Mouse (Mus musculus) kidney, embryonic 14.5 days (tissue): ENCODE data around the gene Ptprh. TPM values are rescaled to one million over a fixed set of nuclear protein-coding genes. Genes with fewer than 3 reads are reported as not detected.
A peak's percentile ranks its signal among the peaks of the same experiment; 100 is the strongest.
"Not testable (repeated sequence)": the region's sequence is repeated elsewhere in the genome, so short reads cannot be mapped to it uniquely, and the experiment has no call there.

Source experiments
- ATAC-seq: fragments of 200-750 bp; cut with Nextera tagmentation; 2 replicates; pipeline ENCODE4 v1.8.0; 2017; ENCODE audit warnings: moderate number of reproducible peaks, mild to moderate bottlenecking, moderate TSS enrichment, moderate library complexity; ENCODE audit not compliant: low FRiP score, low TSS enrichment
- H3K27ac ChIP-seq: fragments of 300-500 bp; sonication (generic); 2 replicates; pipeline ENCODE4 v1.5.1; 2014; ENCODE audit warnings: low read depth, mild to moderate bottlenecking, low read length, moderate library complexity, mixed read lengths
- H3K27me3 ChIP-seq: fragments of 300-500 bp; sonication (generic); 2 replicates; pipeline ENCODE4 v1.6.1; 2014; ENCODE audit warnings: mild to moderate bottlenecking, low read length; ENCODE audit not compliant: control insufficient read depth, insufficient read depth
- H3K36me3 ChIP-seq: fragments of 300-500 bp; sonication (generic); 2 replicates; pipeline ENCODE4 v1.6.1; 2014; ENCODE audit warnings: low read length, mixed read lengths; ENCODE audit not compliant: control insufficient read depth, insufficient read depth
- H3K4me1 ChIP-seq: fragments of 300-500 bp; sonication (generic); 2 replicates; pipeline ENCODE4 v1.6.1; 2014; ENCODE audit warnings: low read length, mixed read lengths; ENCODE audit not compliant: control insufficient read depth, insufficient read depth
- H3K4me2 ChIP-seq: fragments of 300-500 bp; sonication (generic); replicated peaks from 2 replicates; pipeline ENCODE4 v1.6.1; 2014; ENCODE audit warnings: low read depth, mild to moderate bottlenecking, low read length
- H3K4me3 ChIP-seq: fragments of 300-500 bp; sonication (generic); 2 replicates; pipeline ENCODE4 v1.5.1; 2014; ENCODE audit warnings: mild to moderate bottlenecking, low read length
- H3K9ac ChIP-seq: fragments of 300-500 bp; sonication (generic); 2 replicates; pipeline ENCODE4 v1.6.1; 2014; ENCODE audit warnings: low read depth, mild to moderate bottlenecking, low read length, moderate library complexity
- H3K9me3 ChIP-seq: fragments of 300-500 bp; sonication (generic); 2 replicates; pipeline ENCODE4 v1.6.1; 2016; ENCODE audit warnings: low read length; ENCODE audit not compliant: control insufficient read depth
- WGBS: fragments of 180-500 bp; shearing (Covaris S2); extraction: QIAGEN DNeasy Blood & Tissue Kit; methylation state at CpG from one replicate; pipeline ENCODE4 v1.1.7; 2014; 5-methylcytosine and 5-hydroxymethylcytosine counted together
- polyA plus RNA-seq: library from polyadenylated mRNA; unstranded; fragments of >200 nt; fragmentation: Nextera tagmentation; extraction: Ambion mirVana; gene quantifications from 2 replicates; pipeline ENCODE4 v1.2.1, GENCODE M21; 2014

Ptprh gene
- polyA plus RNA-seq, 1 experiment from 2014 or later, result 0.09 TPM

DNA sequence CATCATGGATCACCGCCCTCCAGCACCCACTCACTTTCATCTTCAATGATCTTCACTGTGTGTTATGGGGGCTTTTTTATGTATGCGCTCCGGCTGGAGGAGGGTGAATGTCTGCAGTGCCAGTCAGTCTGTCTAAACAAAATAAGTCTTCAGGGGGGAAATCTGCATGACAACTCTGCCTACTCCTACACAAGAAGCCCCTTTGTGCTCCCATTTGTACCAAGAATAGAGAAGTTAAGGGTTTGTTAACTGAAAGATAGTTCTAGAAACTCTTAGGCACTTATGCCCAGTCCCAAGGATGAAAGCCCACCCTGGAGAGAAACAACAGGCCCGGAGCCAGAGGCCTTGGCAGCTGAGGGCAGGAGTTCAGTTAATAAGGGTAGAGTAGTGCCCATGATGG lies 67.5 kb downstream of the Ptprh start:
- H3K4me2 ChIP-seq, result no peak overlapping the region
- H3K27me3 ChIP-seq, result no peaks in the 10 kb centered on the region
- 84% methylated on average over 4 of the region's 4 CpGs for WGBS
- H3K9me3 ChIP-seq, result no peaks in the 10 kb centered on the region
- no peak for ATAC-seq
- no peak overlapping the region for H3K9ac ChIP-seq
- no peak overlapping the region for H3K4me3 ChIP-seq
- H3K27ac ChIP-seq, result no peak overlapping the region
- H3K4me1 ChIP-seq, result no peaks in the 10 kb centered on the region
- no peaks in the 10 kb centered on the region for H3K36me3 ChIP-seq

DNA sequence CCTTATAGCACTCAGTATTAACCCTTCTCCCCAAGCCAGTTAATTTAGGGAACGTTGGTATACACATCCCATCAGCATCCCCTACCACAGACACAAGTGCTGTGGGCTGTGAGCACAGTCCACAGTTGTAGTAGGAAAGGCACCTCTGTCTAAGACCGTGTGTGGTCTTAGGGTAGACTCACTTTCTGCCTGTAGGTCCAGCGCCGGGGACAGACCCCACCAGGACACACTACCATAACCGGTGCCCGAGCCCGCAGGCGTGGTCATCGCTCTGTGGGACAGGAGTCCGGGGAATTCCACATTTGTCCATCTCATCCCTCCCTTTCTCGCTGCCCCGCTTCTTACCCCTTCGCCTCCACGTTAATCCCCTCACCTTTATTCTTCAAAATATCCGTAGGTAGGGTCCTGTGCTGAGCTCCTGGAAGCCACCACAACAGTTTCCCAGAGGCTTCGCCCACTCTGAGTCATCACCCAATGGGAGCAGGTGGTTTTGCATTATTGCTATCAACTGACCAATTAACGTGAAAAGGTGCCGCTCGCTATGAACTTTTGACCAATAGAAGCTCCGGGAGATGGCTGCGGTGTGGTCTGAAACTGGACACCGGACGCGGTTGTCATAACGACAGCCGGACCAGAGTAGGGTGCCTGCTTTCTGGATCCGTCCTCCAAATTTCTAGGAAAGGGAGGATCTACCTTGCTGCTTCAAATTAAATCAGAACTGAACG lies 71.7 kb downstream of the Ptprh start, which contains the start of gene Dnaaf3:
Dnaaf3 (minus strand) TSS at position 449 of the 725 bp plus-strand sequence.
- peak within 1 kb of the TSS; percentile 31; the same call in 1 of the 2 replicates for H3K9ac ChIP-seq
- H3K4me1 ChIP-seq, result no peaks in the 10 kb centered on the region

GRCm38 (mm10) chr7:4530166-4530565 lies 73.7 kb downstream of the Ptprh start:
- H3K9ac ChIP-seq, H3K4me1 ChIP-seq, H3K4me3 ChIP-seq, ATAC-seq, H3K27ac ChIP-seq, H3K9me3 ChIP-seq, H3K4me2 ChIP-seq, H3K36me3 ChIP-seq, H3K27me3 ChIP-seq: not testable (repeated sequence)
- 44% methylated on average over 8 of the region's 8 CpGs for WGBS

More for the DNA sequence above, 71.7 kb downstream of the Ptprh start, which contains the start of gene Dnaaf3:
- Histone ChIP-seq H3K36me3 (no peaks in the 10 kb centered on the region), H3K27me3 (no peaks in the 10 kb centered on the region), H3K27ac (no peak within 1 kb of the TSS), H3K4me3 (peak within 1 kb of the TSS; percentile 42), H3K9me3 (no peaks in the 10 kb centered on the region), H3K4me2 (peak within 1 kb of the TSS; percentile 72)
- peak; percentile 96 for ATAC-seq
- WGBS, result 2% methylated on average over 28 of the region's 28 CpGs

DNA sequence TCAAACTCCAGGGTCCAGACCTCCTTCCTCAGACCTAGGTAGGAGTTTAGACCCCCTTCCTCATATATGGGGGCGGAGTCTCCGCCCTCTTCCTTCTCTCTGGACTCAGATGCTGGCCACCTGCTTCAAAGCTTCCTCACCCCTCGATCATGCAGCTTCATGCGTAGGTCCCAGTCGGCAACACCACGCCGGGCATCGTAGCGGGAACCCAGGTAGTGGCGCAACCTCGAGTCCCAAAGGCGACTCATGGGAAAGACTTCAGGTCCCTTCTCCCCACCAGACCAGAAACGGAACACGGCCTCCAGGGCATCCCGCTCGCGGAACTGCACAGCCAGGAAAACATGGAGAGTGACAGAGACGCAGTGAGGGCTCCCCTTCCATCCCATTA lies 76.5 kb downstream of the Ptprh start:
- ATAC-seq, result 0 out of 2 replicates have a peak, but pooled peaks have one; percentile 7

DNA sequence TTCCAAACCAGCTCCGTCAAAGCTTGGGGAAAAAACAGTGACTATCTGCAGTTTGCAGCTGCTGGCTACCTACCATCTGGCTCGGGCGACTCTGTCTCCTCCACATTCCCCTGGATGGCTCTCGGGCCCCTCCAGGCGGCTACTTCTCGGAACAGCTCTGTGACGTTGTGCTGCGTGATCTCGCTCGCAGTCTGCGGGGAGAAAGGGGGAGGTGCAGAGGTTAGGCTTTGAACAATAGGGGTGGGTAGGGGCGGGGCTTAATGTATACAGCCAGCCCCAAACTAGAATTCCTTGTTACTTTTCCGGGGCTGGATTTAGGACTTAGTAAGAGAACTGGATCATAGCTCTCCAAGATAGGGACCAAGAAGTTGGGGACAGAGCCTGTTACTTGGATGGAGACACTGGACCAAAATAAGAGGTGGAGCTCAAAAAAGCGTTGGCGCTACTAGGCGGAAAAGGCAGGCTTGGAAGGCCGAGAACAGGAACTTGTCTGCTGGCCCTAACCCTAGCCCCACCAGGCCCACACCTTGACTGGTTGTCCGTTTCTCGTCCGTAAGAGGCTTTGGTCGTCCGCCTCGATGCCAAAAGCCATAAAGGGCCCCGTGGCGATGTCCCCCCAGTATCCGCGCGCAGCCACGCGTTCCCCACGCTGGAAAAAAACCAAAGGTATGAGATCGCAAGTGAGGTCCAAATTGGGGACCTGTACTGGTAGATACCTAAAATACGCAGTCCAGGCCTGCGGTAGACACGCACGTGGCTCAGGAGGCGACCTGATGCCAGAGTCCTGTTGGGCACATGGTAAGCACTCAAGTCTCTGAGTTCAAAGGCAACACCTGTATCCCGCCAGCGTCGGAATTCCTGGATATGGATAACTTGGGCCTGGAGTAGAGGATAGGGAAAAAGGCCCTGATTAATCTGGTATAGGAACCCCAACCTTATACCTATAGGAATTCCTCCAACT lies 77.2 kb downstream of the Ptprh start:
- Histone ChIP-seq H3K27ac (no peak overlapping the region; the same call in 1 of the 2 replicates), H3K4me2 (peak overlapping the region; percentile 54), H3K36me3 (no peaks in the 10 kb centered on the region), H3K4me3 (peak overlapping the region; percentile 27; the same call in 1 of the 2 replicates), H3K27me3 (no peaks in the 10 kb centered on the region; the same call in 1 of the 2 replicates), H3K4me1 (peaks cover under 1% of the 10 kb centered on the region; the same call in 1 of the 2 replicates), H3K9ac (peak overlapping the region; percentile 44), H3K9me3 (no peaks in the 10 kb centered on the region)
- 23% methylated on average over 40 of the region's 40 CpGs for WGBS
- ATAC-seq, result peak; percentile 89

More for the DNA sequence above, 76.5 kb downstream of the Ptprh start:
- Histone ChIP-seq H3K4me2 (peak overlapping the region; percentile 54), H3K27me3 (no peaks in the 10 kb centered on the region), H3K4me3 (peak overlapping the region; percentile 5; the same call in 1 of the 2 replicates), H3K4me1 (no peaks in the 10 kb centered on the region; the same call in 1 of the 2 replicates), H3K9me3 (no peaks in the 10 kb centered on the region), H3K36me3 (no peaks in the 10 kb centered on the region), H3K27ac (no peak overlapping the region), H3K9ac (no peak overlapping the region)
- 51% methylated on average over 18 of the region's 18 CpGs for WGBS

- not testable (repeated sequence) for H3K4me3 ChIP-seq, ATAC-seq, H3K36me3 ChIP-seq, H3K9me3 ChIP-seq, H3K27me3 ChIP-seq, H3K9ac ChIP-seq, H3K4me2 ChIP-seq, H3K27ac ChIP-seq
- peaks cover 15% of the 10 kb centered on the region for H3K4me1 ChIP-seq
- 75% methylated on average over 15 of the region's 15 CpGs for WGBS
Observed at GRCm38 (mm10) chr7:4524212-4524922, 79.5 kb downstream of the Ptprh start, which contains the start of gene Tnni3. Gene Tnni3, minus strand, starts transcription at chr7:4524229.

- H3K27ac ChIP-seq, result no peak overlapping the region
- no peak overlapping the region for H3K9ac ChIP-seq
- no peak overlapping the region for H3K4me3 ChIP-seq
- 87% methylated on average over 33 of the region's 33 CpGs for WGBS
- ATAC-seq, result no peak
- no peak overlapping the region for H3K4me2 ChIP-seq
- no peaks in the 10 kb centered on the region; the same call in 1 of the 2 replicates for H3K27me3 ChIP-seq
- no peaks in the 10 kb centered on the region for H3K9me3 ChIP-seq
- H3K36me3 ChIP-seq, result no peaks in the 10 kb centered on the region
- peaks cover 15% of the 10 kb centered on the region for H3K4me1 ChIP-seq
Observed at GRCm38 (mm10) chr7:4523205-4524130, 80.4 kb downstream of the Ptprh start.
